Comparison of ENCODE assay signal across 10 mouse cellular contexts in genomic region chr11:50886933-50887293, GRCm38 (mm10). TPM values are rescaled to one million over a fixed set of nuclear protein-coding genes. Genes with fewer than 3 reads are reported as not detected.
DNase-seq lines count a peak whose midpoint lies in the region; ATAC-seq and TF ChIP-seq lines count a peak whose summit lies in the region.
"Had no signal": no experiment of that assay in that cellular context is flagged by ENCODE, and none has a peak within 500 bp of the region (broad histone marks: within the 10 kb centered on the region; RNA-seq: fewer than 3 reads in every experiment).

No protein-coding gene starts in this region.

- H3K9me3 ChIP-seq in ES-E14 (ENCODE audit: control insufficient read depth, insufficient read depth, low read depth, low read length): no peaks in the 10 kb centered on the region
- no peaks in the 10 kb centered on the region for H3K9me3 ChIP-seq in liver, embryonic 13.5 days (replicated peaks)
- H3K9me3 ChIP-seq in stomach, postnatal 0 days (ENCODE audit: control insufficient read depth, low read length): no peaks in the 10 kb centered on the region

- peak overlapping the region; percentile 79 for H3K4me3 ChIP-seq in gastrocnemius, adult 2 months
- H3K4me3 ChIP-seq in ES-E14 (ENCODE audit: insufficient read depth in 1 of 2, low read depth in 1 of 2, low read length in 2 of 2, poor library complexity in 1 of 2, severe bottlenecking in 1 of 2): peak overlapping the region; percentile 50 to 71; a peak in 3 of 4 replicates
- peak overlapping the region; percentile 28 for H3K4me3 ChIP-seq in liver, embryonic 13.5 days (replicated peaks)
- peak overlapping the region; percentile 42 for H3K4me3 ChIP-seq in stomach, postnatal 0 days (ENCODE audit: low read depth, low read length)

- peaks cover 2 to 3% of the 10 kb centered on the region in 2 experiments; a peak in 3 of 4 replicates for H3K4me1 ChIP-seq in ES-E14 (ENCODE audit: control insufficient read depth in 2 of 2, insufficient read depth in 2 of 2, low read length in 2 of 2, poor library complexity in 1 of 2)
- no peaks in the 10 kb centered on the region for H3K4me1 ChIP-seq in liver, embryonic 13.5 days (replicated peaks)
- H3K4me1 ChIP-seq in stomach, postnatal 0 days (replicated peaks; ENCODE audit: control insufficient read depth, insufficient read depth): no peaks in the 10 kb centered on the region

- in situ Hi-C loops in ES-E14 (cut with MboI; ENCODE audit: low sequenced_read_pairs in 2 of 2, unreplicated experiment in 2 of 2): no loop called here

- 26% methylated on average over 9 of the region's 10 CpGs for WGBS in liver, embryonic 13.5 days (ENCODE audit: insufficient replicate concordance)
- 12% methylated on average over 10 of the region's 10 CpGs for WGBS in stomach, postnatal 0 days

- H3K4me2 ChIP-seq in liver, embryonic 13.5 days: peak overlapping the region; percentile 47
- peak overlapping the region; percentile 69 for H3K4me2 ChIP-seq in stomach, postnatal 0 days (replicated peaks; ENCODE audit: low read depth)

- H3K36me3 ChIP-seq in ES-E14 (ENCODE audit: control insufficient read depth, insufficient read depth, low read length, poor library complexity, severe bottlenecking): no peaks in the 10 kb centered on the region; the same call in 1 of the 2 replicates
- no peaks in the 10 kb centered on the region for H3K36me3 ChIP-seq in liver, embryonic 13.5 days
- H3K36me3 ChIP-seq in stomach, postnatal 0 days (ENCODE audit: control insufficient read depth, insufficient read depth, low read length): no peaks in the 10 kb centered on the region
- H3K36me3 ChIP-seq: G1E had no signal

- peak overlapping the region; percentile 76 for H3K27ac ChIP-seq in gastrocnemius, adult 2 months
- H3K27ac ChIP-seq in ES-E14 (ENCODE audit: insufficient read depth, low read depth, low read length, poor library complexity, severe bottlenecking): no peak overlapping the region
- H3K27ac ChIP-seq in liver, embryonic 13.5 days: no peak overlapping the region
- peak overlapping the region; percentile 5; the same call in 1 of the 2 replicates for H3K27ac ChIP-seq in stomach, postnatal 0 days (replicated peaks)

- H3K27me3 ChIP-seq in liver, embryonic 13.5 days: no peaks in the 10 kb centered on the region
- no peaks in the 10 kb centered on the region for H3K27me3 ChIP-seq in stomach, postnatal 0 days (ENCODE audit: control insufficient read depth, insufficient read depth, low read length)

- intact Hi-C loops in gastrocnemius, adult 2 months (cut with DNase I): loop anchor here (5.0 kb wide), 1 partner anchor 45 kb away; the partner anchor contains the start of gene Zfp879
- intact Hi-C loops in gastrocnemius, postnatal 36 days (cut with DNase I): no loop called here
- intact Hi-C loops in gastrocnemius, postnatal 14 days (cut with DNase I; ENCODE audit: low total_unique reads): no loop called here

- H3K9ac ChIP-seq in ES-E14 (ENCODE audit: insufficient read depth, low read depth, low read length, poor library complexity, severe bottlenecking): peak overlapping the region; percentile 25; the same call in 1 of the 2 replicates
- peak overlapping the region; percentile 45; the same call in 1 of the 2 replicates for H3K9ac ChIP-seq in liver, embryonic 13.5 days
- H3K9ac ChIP-seq in stomach, postnatal 0 days (ENCODE audit: low read length): peak overlapping the region; percentile 53; the same call in 1 of the 2 replicates

- peak; percentile 20 for DNase-seq in gastrocnemius, adult 2 months
- no peak for DNase-seq in gastrocnemius, postnatal 36 days
- DNase-seq in ES-E14 (ENCODE audit: low read depth, low spot score): no peak
- peak; percentile 12 for DNase-seq in gastrocnemius, postnatal 14 days
- DNase-seq in liver, embryonic 13.5 days: no peak
- DNase-seq in stomach, postnatal 0 days (ENCODE audit: low spot score): peak; percentile 17
- no peak for DNase-seq in thymus, postnatal 25 days
- DNase-seq in left cerebral cortex, adult 8-10 months (ENCODE audit: low spot score in 2 of 2): no peak

- TF ChIP-seq EP300 in stomach, postnatal 0 days (optimal IDR thresholded peaks at IDR 0.05): no peak

- ATAC-seq in liver, embryonic 13.5 days (ENCODE audit: low read depth): no peak
- ATAC-seq in stomach, postnatal 0 days (ENCODE audit: low FRiP score, low TSS enrichment): peak; percentile 12; the same call in 1 of the 2 replicates

- no peak for TF ChIP-seq CTCF in gastrocnemius, adult 2 months (IDR thresholded peaks at IDR 0.05)
- no peak for TF ChIP-seq CTCF in stomach, postnatal 0 days (IDR thresholded peaks at IDR 0.05; ENCODE audit: low read depth)

TF ChIP-seq in ES-E14, 5 proteins besides CTCF, POLR2A, EP300 and RAD21:
- TF ChIP-seq ZC3H11A (IDR thresholded peaks at IDR 0.05; ENCODE audit: borderline replicate concordance, low read depth, low read length) (no peak), ZNF384 (IDR thresholded peaks at IDR 0.05; ENCODE audit: low read depth, low read length) (no peak), MAFK (IDR thresholded peaks at IDR 0.05; ENCODE audit: insufficient read depth, low read depth, low read length) (no peak), HCFC1 (IDR thresholded peaks at IDR 0.05; ENCODE audit: borderline replicate concordance, insufficient read depth, low read length) (no peak), CHD2 (IDR thresholded peaks at IDR 0.05; ENCODE audit: low read depth, low read length) (no peak)

RNA-seq across cellular contexts. Expression of gene Zfp454, which starts 0.5 kb away (rescaled TPM):
- total RNA-seq in gastrocnemius, adult 2 months (2021): 1 to 10 TPM; 1.9 to 3.2 TPM
- 1 to 10 TPM in 1 of 2 experiments, under 1 TPM in 1; 0.97 to 1.6 TPM for total RNA-seq in gastrocnemius, postnatal 36 days (2021)
- total RNA-seq in ES-E14 (2012; rRNA removed): 2.7 and 3.3 TPM in 2 replicates
- 1 to 10 TPM in 1 of 2 experiments, under 1 TPM in 1; 0.73 to 1.0 TPM for total RNA-seq in gastrocnemius, postnatal 14 days (2021)
- 0.37 and 0.70 TPM in 2 replicates for polyA plus RNA-seq in liver, embryonic 13.5 days (2015; fragmentation: Nextera tagmentation; extraction: Ambion mirVana)
- polyA plus RNA-seq in stomach, postnatal 0 days (2015; fragmentation: Nextera tagmentation; extraction: Ambion mirVana): 1.6 and 1.9 TPM in 2 replicates
- 1 to 10 TPM; 5.2 to 8.0 (median 5.9) TPM for total RNA-seq in left cerebral cortex, adult 8-10 months (2022)
- total RNA-seq: neutrophil, adult 5-6 weeks had no signal
- polyA plus RNA-seq: G1E had no signal

RNA-seq across cellular contexts. Expression of gene Zfp2, which starts 29.1 kb away (rescaled TPM):
- total RNA-seq in gastrocnemius, adult 2 months (2021): 1 to 10 TPM; 4.4 to 5.5 TPM
- total RNA-seq in gastrocnemius, postnatal 36 days (2021): 1 to 10 TPM; 2.8 to 3.3 TPM
- total RNA-seq in ES-E14 (2012; rRNA removed): 6.1 and 6.3 TPM in 2 replicates
- total RNA-seq in gastrocnemius, postnatal 14 days (2021): 1 to 10 TPM; 1.9 to 2.4 TPM
- 3.1 and 3.2 TPM in 2 replicates for polyA plus RNA-seq in liver, embryonic 13.5 days (2015; fragmentation: Nextera tagmentation; extraction: Ambion mirVana)
- 3.9 and 4.6 TPM in 2 replicates for polyA plus RNA-seq in stomach, postnatal 0 days (2015; fragmentation: Nextera tagmentation; extraction: Ambion mirVana)
- 10 to 100 TPM; 24.2 to 28.2 (median 25.6) TPM for total RNA-seq in left cerebral cortex, adult 8-10 months (2022)
- total RNA-seq: G1E had no signal
- polyA plus RNA-seq: G1E had no signal

RNA-seq across cellular contexts. Expression of gene Grm6, which starts 36.4 kb away (rescaled TPM):
- total RNA-seq in gastrocnemius, adult 2 months (2021): not detected
- total RNA-seq in gastrocnemius, postnatal 36 days (2021): not detected
- total RNA-seq in ES-E14 (2012; rRNA removed): 0.71 and 0.74 TPM in 2 replicates
- not detected for total RNA-seq in gastrocnemius, postnatal 14 days (2021)
- 0.03 TPM in 1 of 2 replicates, not detected in the other for polyA plus RNA-seq in liver, embryonic 13.5 days (2015; fragmentation: Nextera tagmentation; extraction: Ambion mirVana)
- polyA plus RNA-seq in stomach, postnatal 0 days (2015; fragmentation: Nextera tagmentation; extraction: Ambion mirVana): 0.06 TPM in 1 of 2 replicates, not detected in the other
- total RNA-seq in left cerebral cortex, adult 8-10 months (2022): not detected

RNA-seq across cellular contexts. Expression of gene Zfp354b, which starts 44.5 kb away (rescaled TPM):
- total RNA-seq in gastrocnemius, adult 2 months (2021): 1 to 10 TPM; 1.9 to 2.4 TPM
- 1 to 10 TPM; 1.9 to 2.1 TPM for total RNA-seq in gastrocnemius, postnatal 36 days (2021)
- 0.63 and 1.0 TPM in 2 replicates for total RNA-seq in ES-E14 (2012; rRNA removed)
- 1 to 10 TPM in 1 of 2 experiments, under 1 TPM in 1; 0.64 to 1.3 TPM for total RNA-seq in gastrocnemius, postnatal 14 days (2021)
- polyA plus RNA-seq in liver, embryonic 13.5 days (2015; fragmentation: Nextera tagmentation; extraction: Ambion mirVana): 0.10 and 0.20 TPM in 2 replicates
- 0.54 and 0.61 TPM in 2 replicates for polyA plus RNA-seq in stomach, postnatal 0 days (2015; fragmentation: Nextera tagmentation; extraction: Ambion mirVana)
- total RNA-seq in left cerebral cortex, adult 8-10 months (2022): 1 to 10 TPM; 6.1 to 7.0 (median 6.4) TPM
- polyA plus RNA-seq: G1E had no signal

RNA-seq across cellular contexts. Expression of gene Zfp879, which starts 45.6 kb away (rescaled TPM):
- 1 to 10 TPM; 1.6 to 2.6 TPM for total RNA-seq in gastrocnemius, adult 2 months (2021)
- total RNA-seq in gastrocnemius, postnatal 36 days (2021): 1 to 10 TPM; 1.4 TPM
- total RNA-seq in ES-E14 (2012; rRNA removed): 0.45 and 0.48 TPM in 2 replicates
- total RNA-seq in gastrocnemius, postnatal 14 days (2021): 1 to 10 TPM in 1 of 2 experiments, under 1 TPM in 1; 0.92 to 1.0 TPM
- 0.07 TPM in 2 replicates for polyA plus RNA-seq in liver, embryonic 13.5 days (2015; fragmentation: Nextera tagmentation; extraction: Ambion mirVana)
- polyA plus RNA-seq in stomach, postnatal 0 days (2015; fragmentation: Nextera tagmentation; extraction: Ambion mirVana): 0.30 and 0.31 TPM in 2 replicates
- total RNA-seq in left cerebral cortex, adult 8-10 months (2022): 1 to 10 TPM; 3.0 to 3.5 (median 3.2) TPM
- total RNA-seq: neutrophil, adult 5-6 weeks had no signal
- polyA plus RNA-seq: G1E had no signal

Comparison
In these comparisons a context has a peak if more than half of its experiments do, and no peak if none do; other contexts are left out.
1. DNase-seq: peak in gastrocnemius, adult 2 months (single experiment), gastrocnemius, postnatal 14 days (single experiment) and stomach, postnatal 0 days (single experiment); none in gastrocnemius, postnatal 36 days (0 of 2), ES-E14 (single experiment), liver, embryonic 13.5 days (single experiment), thymus, postnatal 25 days (single experiment) and left cerebral cortex, adult 8-10 months (0 of 2).
2. H3K27ac ChIP-seq: peak in gastrocnemius, adult 2 months (single experiment) and stomach, postnatal 0 days (single experiment); none in ES-E14 (single experiment) and liver, embryonic 13.5 days (single experiment).
3. H3K4me3 ChIP-seq: peak in every context shown above with its lines; median percentile 79 in gastrocnemius, adult 2 months; 60 in ES-E14; 42 in stomach, postnatal 0 days; 28 in liver, embryonic 13.5 days.
4. Peak in every context shown above with its lines, with median percentiles within 50 percentile points of each other: H3K9ac ChIP-seq.